8 mouse cellular contexts compared by ENCODE assay signal in genomic region chr5:31220448-31221303, GRCm38 (mm10). TPM values are rescaled to one million over a fixed set of nuclear protein-coding genes. Genes with fewer than 3 reads are reported as not detected.
DNase-seq lines count a peak whose midpoint lies in the region; ATAC-seq lines count a peak whose summit lies in the region.

Gene Ppm1g, minus strand, starts transcription at chr5:31220687.

- ATAC-seq in common myeloid progenitor, adult 5-6 weeks (replicated peaks; ENCODE audit: low read depth, poor library complexity, severe bottlenecking), result peak; percentile 83
- ATAC-seq in megakaryocyte progenitor cell, adult 5-6 weeks (replicated peaks; ENCODE audit: poor library complexity), result peak; percentile 89

- DNase-seq in ZHBTc4 (ENCODE audit: low read depth, low spot score), result peak; percentile 98
- DNase-seq in gastrocnemius, adult 8-10 months (ENCODE audit: low spot score in 2 of 2), result peak; percentile 94 to 96
- peak; percentile 98 for DNase-seq in induced T-regulatory cell, adult 2 months (ENCODE audit: low read depth)
- peak; percentile 81 to 95 for DNase-seq in left cerebral cortex, adult 9 months (ENCODE audit: low spot score in 2 of 2)
- peak; percentile 98 for DNase-seq in right cerebral cortex, postnatal 14 days
- DNase-seq in urinary bladder, postnatal 36 days (ENCODE audit: low spot score in 2 of 2), result peak; percentile 98

RNA-seq across cellular contexts. Expression of gene Ppm1g, which starts in this region (rescaled TPM):
- 208 and 271 TPM in 2 replicates for total RNA-seq in common myeloid progenitor, adult 5-6 weeks (2017)
- total RNA-seq in gastrocnemius, adult 8-10 months (2022), result 10 to 100 TPM; 38.2 to 49.9 (median 45.2) TPM
- total RNA-seq in megakaryocyte progenitor cell, adult 5-6 weeks (2015), result 109 and 131 TPM in 2 replicates
- total RNA-seq in megakaryocyte progenitor cell, adult 5-6 weeks (2017), result 168 and 213 TPM in 2 replicates

Comparison
In these comparisons a context has a peak if more than half of its experiments do, and no peak if none do; other contexts are left out.
1. Peak in every context shown above with its lines: DNase-seq and ATAC-seq.